Mouse (Mus musculus) heart, embryonic 15.5 days (tissue): ENCODE results near the gene Rpf1. TPM values are rescaled to one million over a fixed set of nuclear protein-coding genes. Genes with fewer than 3 reads are reported as not detected.

Experiments
- ATAC-seq: fragments of 200-750 bp; cut with Nextera tagmentation; replicated peaks from 2 replicates; pipeline ENCODE4 v1.8.0; 2017; ENCODE audit warnings: low read depth, moderate TSS enrichment; ENCODE audit not compliant: insufficient number of reproducible peaks, insufficient read depth, low FRiP score
- H3K27ac ChIP-seq: fragments of 300-500 bp; sonication (generic); 2 replicates; pipeline ENCODE4 v1.5.1; 2015; ENCODE audit warnings: mild to moderate bottlenecking, inconsistent platforms
- H3K27me3 ChIP-seq: fragments of 300-500 bp; sonication (generic); 2 replicates; pipeline ENCODE4 v1.6.1; 2015; ENCODE audit warnings: inconsistent platforms
- H3K36me3 ChIP-seq: fragments of 300-500 bp; sonication (generic); 2 replicates; pipeline ENCODE4 v1.6.1; 2015; ENCODE audit warnings: mild to moderate bottlenecking, inconsistent platforms
- H3K4me1 ChIP-seq: fragments of 300-500 bp; sonication (generic); replicated peaks from 2 replicates; pipeline ENCODE4 v1.6.1; 2015; ENCODE audit warnings: inconsistent platforms
- H3K4me2 ChIP-seq: fragments of 300-500 bp; sonication (generic); 2 replicates; pipeline ENCODE4 v1.6.1; 2015; ENCODE audit warnings: inconsistent platforms, mild to moderate bottlenecking, moderate library complexity
- H3K4me3 ChIP-seq: fragments of 300-500 bp; sonication (generic); 2 replicates; pipeline ENCODE4 v1.5.1; 2015; ENCODE audit warnings: mild to moderate bottlenecking, inconsistent platforms
- H3K9ac ChIP-seq: fragments of 300-500 bp; sonication (generic); 2 replicates; pipeline ENCODE4 v1.6.1; 2015; ENCODE audit warnings: mild to moderate bottlenecking, inconsistent platforms
- H3K9me3 ChIP-seq: fragments of 300-500 bp; sonication (generic); replicated peaks from 2 replicates; pipeline ENCODE4 v1.6.1; 2016; ENCODE audit warnings: inconsistent platforms
- WGBS: fragments of 180-500 bp; shearing (Covaris S2); methylation state at CpG from one replicate; pipeline ENCODE4 v1.1.7; 2015; ENCODE audit warnings: mixed read lengths; 5-methylcytosine and 5-hydroxymethylcytosine counted together
- polyA plus RNA-seq: library from polyadenylated mRNA; unstranded; fragments of >200 nt; fragmentation: Nextera tagmentation; extraction: Ambion mirVana; gene quantifications from 2 replicates; pipeline ENCODE4 v1.2.1, GENCODE M21; 2015

Rpf1 gene
- polyA plus RNA-seq, 1 experiment from 2014 or later = 35.5 TPM

GRCm38 (mm10) chr3:146554816-146555215 is 33.6 kb upstream of the Rpf1 start:
- Histone ChIP-seq H3K9ac (no peak overlapping the region), H3K4me2 (no peak overlapping the region), H3K27ac (no peak overlapping the region), H3K4me3 (no peak overlapping the region), H3K9me3 (no peaks in the 10 kb centered on the region), H3K36me3 (no peaks in the 10 kb centered on the region), H3K27me3 (no peaks in the 10 kb centered on the region), H3K4me1 (0 out of 2 replicates have a peak, but pooled peaks cover 3% of the 10 kb centered on the region)
- 81% methylated on average over 7 of the region's 7 CpGs for WGBS
- no peak for ATAC-seq

- Histone ChIP-seq H3K4me1 (no peaks in the 10 kb centered on the region), H3K9me3 (no peaks in the 10 kb centered on the region), H3K36me3 (no peaks in the 10 kb centered on the region), H3K27ac (no peak overlapping the region), H3K4me2 (no peak overlapping the region), H3K4me3 (no peak overlapping the region), H3K9ac (no peak overlapping the region), H3K27me3 (no peaks in the 10 kb centered on the region)
- 21% methylated on average over 1 of the region's 1 CpGs for WGBS
- ATAC-seq = no peak
These were observed 22.4 kb upstream of the Rpf1 start for GRCm38 (mm10) chr3:146543632-146544031.

GRCm38 (mm10) chr3:146540521-146541273 is 19.5 kb upstream of the Rpf1 start:
- H3K9ac ChIP-seq = no peak overlapping the region
- ATAC-seq = no peak
- H3K27me3 ChIP-seq = no peaks in the 10 kb centered on the region
- H3K36me3 ChIP-seq = no peaks in the 10 kb centered on the region
- no peaks in the 10 kb centered on the region for H3K9me3 ChIP-seq
- H3K4me3 ChIP-seq = no peak overlapping the region
- H3K4me2 ChIP-seq = no peak overlapping the region
- H3K27ac ChIP-seq = no peak overlapping the region
- H3K4me1 ChIP-seq = no peaks in the 10 kb centered on the region
- WGBS = 66% methylated on average over 4 of the region's 4 CpGs

GRCm38 (mm10) chr3:146534986-146535385 is 13.8 kb upstream of the Rpf1 start:
- no peak overlapping the region for H3K4me3 ChIP-seq
- H3K4me2 ChIP-seq = no peak overlapping the region
- no peak overlapping the region for H3K9ac ChIP-seq
- 65% methylated on average over 6 of the region's 6 CpGs for WGBS
- H3K9me3 ChIP-seq = no peaks in the 10 kb centered on the region
- ATAC-seq = no peak
- H3K27me3 ChIP-seq = no peaks in the 10 kb centered on the region
- H3K36me3 ChIP-seq = no peaks in the 10 kb centered on the region
- no peak overlapping the region for H3K27ac ChIP-seq
- H3K4me1 ChIP-seq = no peaks in the 10 kb centered on the region

DNA sequence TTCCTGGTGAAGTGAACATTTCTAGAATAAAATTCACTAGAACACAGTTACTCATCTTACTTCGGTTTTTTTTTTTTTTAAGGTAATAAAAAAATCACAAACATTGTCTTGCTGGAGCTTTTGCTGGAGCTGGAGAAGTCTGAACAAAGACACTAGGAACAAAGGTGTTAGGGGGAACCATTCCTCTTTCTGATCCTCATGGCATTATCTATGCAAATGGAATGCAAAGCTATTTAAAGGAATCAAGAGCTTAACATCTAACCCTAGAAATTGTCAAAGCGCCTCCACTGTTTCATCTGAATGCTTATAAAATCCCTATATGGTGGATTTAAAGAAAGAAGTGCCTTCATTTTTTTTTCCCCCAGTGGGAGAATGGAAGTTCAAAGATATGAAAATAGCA is 7.1 kb upstream of the Rpf1 start:
- Histone ChIP-seq H3K9ac (no peak overlapping the region), H3K9me3 (no peaks in the 10 kb centered on the region), H3K4me2 (no peak overlapping the region), H3K4me1 (no peaks in the 10 kb centered on the region), H3K27ac (no peak overlapping the region), H3K4me3 (no peak overlapping the region), H3K27me3 (no peaks in the 10 kb centered on the region), H3K36me3 (no peaks in the 10 kb centered on the region)
- 36% methylated on average over 2 of the region's 2 CpGs for WGBS
- ATAC-seq = no peak

DNA sequence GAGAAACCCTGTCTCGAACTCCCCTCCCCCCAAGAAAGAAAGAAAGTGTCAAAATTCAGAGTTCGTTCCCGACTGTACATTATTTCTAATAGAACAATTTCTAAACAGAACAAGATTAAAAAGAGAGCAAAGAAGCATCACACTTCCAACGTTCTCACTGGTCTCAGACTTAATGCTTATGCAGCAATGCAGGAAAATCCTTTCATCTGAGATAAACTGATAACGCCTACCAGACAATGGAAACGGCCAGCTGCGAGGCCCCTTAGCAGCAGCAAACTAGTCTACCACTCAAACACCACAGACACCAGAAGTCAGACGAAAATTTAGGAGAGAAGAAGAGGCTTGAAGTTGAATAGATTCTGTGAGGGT is 407 bp upstream of the Rpf1 start:
- peak; percentile 9; the same call in 1 of the 2 replicates for ATAC-seq
- H3K27ac ChIP-seq = peak overlapping the region; percentile 99
- H3K4me2 ChIP-seq = peak overlapping the region; percentile 86
- peaks cover 11% of the 10 kb centered on the region for H3K4me1 ChIP-seq
- WGBS = 6% methylated on average over 8 of the region's 8 CpGs
- H3K9ac ChIP-seq = peak overlapping the region; percentile 92
- H3K9me3 ChIP-seq = no peaks in the 10 kb centered on the region
- peak overlapping the region; percentile 92 for H3K4me3 ChIP-seq
- no peaks in the 10 kb centered on the region for H3K27me3 ChIP-seq
- H3K36me3 ChIP-seq = peaks cover 18% of the 10 kb centered on the region

- Histone ChIP-seq H3K36me3 (peaks cover 21% of the 10 kb centered on the region), H3K9ac (peak overlapping the region; percentile 92), H3K27me3 (no peaks in the 10 kb centered on the region), H3K4me1 (peaks cover 11% of the 10 kb centered on the region), H3K27ac (peak overlapping the region; percentile 99), H3K9me3 (no peaks in the 10 kb centered on the region), H3K4me3 (peak overlapping the region; percentile 92), H3K4me2 (peak overlapping the region; percentile 86)
- WGBS = 33% methylated on average over 5 of the region's 5 CpGs
- ATAC-seq = no peak
These were observed 917 bp downstream of the Rpf1 start for GRCm38 (mm10) chr3:146520226-146520797.

DNA sequence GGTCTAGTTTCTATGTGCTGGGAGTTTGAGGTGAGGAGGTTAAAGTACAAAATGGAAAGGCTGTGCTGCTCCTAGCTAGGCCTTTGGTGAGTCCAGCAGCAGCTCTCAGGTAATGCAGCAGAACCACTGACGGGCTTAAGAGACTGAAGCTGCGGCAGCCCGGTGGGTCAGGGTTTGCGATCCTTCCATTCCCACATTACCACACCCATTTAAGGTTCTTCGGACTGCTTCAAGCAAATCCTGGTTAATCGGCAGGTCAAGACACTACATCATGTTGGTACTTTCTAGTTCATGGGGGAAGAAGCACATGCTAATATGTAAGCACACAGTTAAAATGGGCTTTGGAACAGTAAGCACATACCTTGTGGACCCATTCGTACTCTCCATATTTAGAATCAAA is 14.5 kb downstream of the Rpf1 start:
- H3K9me3 ChIP-seq = no peaks in the 10 kb centered on the region
- no peak overlapping the region for H3K9ac ChIP-seq
- no peak overlapping the region for H3K4me3 ChIP-seq
- peaks cover 58% of the 10 kb centered on the region for H3K36me3 ChIP-seq
- H3K4me2 ChIP-seq = no peak overlapping the region
- H3K4me1 ChIP-seq = peaks cover 12% of the 10 kb centered on the region
- no peak overlapping the region for H3K27ac ChIP-seq
- no peaks in the 10 kb centered on the region for H3K27me3 ChIP-seq
- 95% methylated on average over 7 of the region's 7 CpGs for WGBS
- no peak for ATAC-seq

DNA sequence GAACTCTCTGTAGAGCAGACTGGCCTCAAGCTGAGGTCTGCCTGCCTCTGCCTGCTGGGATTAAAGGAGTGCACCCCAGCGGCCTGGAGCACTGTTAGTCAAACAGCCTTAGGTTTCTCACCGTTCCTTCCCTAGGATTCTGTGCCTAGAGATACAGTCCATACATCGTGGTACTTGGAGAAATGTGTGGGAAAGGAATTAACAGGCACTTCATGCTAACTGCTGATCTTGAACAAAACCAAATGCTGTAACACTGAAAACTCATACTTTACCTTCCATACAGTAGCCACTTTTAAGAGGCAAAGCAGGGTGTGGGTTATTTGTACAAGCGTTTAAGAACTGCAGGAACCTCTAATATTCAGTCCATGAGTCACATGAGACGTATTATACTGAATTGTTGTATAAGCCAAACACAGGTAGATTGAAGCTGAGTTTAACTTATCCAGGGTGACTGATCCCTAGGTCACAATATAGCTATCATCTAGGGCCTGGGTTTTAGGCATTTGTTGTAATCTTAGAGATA is 19.6 kb downstream of the Rpf1 start:
- Histone ChIP-seq H3K4me1 (peaks cover 22% of the 10 kb centered on the region), H3K36me3 (peaks cover 22% of the 10 kb centered on the region), H3K27ac (peak overlapping the region; percentile 10), H3K9me3 (no peaks in the 10 kb centered on the region), H3K9ac (peak overlapping the region; percentile 94), H3K4me2 (peak overlapping the region; percentile 70), H3K27me3 (no peaks in the 10 kb centered on the region), H3K4me3 (peak overlapping the region; percentile 89)
- ATAC-seq = no peak
- WGBS = 41% methylated on average over 5 of the region's 5 CpGs

- Histone ChIP-seq H3K36me3 (peaks cover 16% of the 10 kb centered on the region), H3K9ac (peak overlapping the region; percentile 94), H3K9me3 (no peaks in the 10 kb centered on the region), H3K27me3 (no peaks in the 10 kb centered on the region), H3K4me2 (peak overlapping the region; percentile 70), H3K4me1 (peaks cover 22% of the 10 kb centered on the region), H3K27ac (peak overlapping the region; percentile 97), H3K4me3 (peak overlapping the region; percentile 89)
- 4% methylated on average over 5 of the region's 5 CpGs for WGBS
- no peak for ATAC-seq
These were observed 20.4 kb downstream of the Rpf1 start for GRCm38 (mm10) chr3:146500810-146501201.

DNA sequence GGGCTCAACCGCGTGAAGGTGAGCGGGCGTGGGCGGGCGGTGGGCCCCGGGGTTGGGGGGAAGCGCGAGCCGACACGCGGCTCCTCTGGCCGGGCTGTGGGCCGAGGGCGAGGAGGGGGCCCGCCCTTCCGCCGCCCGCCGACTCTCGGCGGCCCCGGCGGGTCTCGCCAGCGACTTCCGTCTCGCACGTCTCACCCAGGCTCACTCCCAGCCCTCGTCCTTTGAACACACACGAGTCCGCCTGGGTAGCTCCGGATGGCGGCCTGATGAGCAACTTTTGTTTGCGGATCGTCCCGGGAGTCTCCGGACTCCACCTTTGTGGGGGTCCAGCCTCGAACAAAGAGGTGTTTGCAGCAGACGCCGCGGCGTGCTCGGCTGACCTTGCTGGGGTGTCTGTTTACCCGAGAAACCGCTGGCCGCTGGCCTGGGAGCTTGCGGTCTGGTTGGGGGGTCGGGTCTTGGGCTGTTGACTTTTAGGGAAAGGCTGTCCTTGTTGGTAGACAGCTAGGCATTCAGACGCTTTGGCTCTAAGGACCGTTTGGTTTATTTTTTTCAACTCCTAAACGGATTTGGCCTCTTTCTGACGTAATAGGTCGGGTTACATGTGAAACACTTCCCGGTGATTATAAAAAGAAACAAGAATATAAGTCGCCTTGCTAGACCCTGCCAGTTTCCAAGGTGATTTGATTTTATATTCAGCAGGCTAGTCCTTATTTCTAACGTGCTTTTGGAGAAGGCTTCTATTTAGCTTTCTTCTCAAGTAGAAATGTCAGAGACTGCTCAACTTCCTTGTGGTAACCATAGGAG is 21.0 kb downstream of the Rpf1 start:
- ATAC-seq = peak; percentile 74
- Histone ChIP-seq H3K27ac (peak overlapping the region; percentile 97), H3K27me3 (no peaks in the 10 kb centered on the region), H3K9me3 (no peaks in the 10 kb centered on the region), H3K4me3 (peak overlapping the region; percentile 89), H3K4me1 (peaks cover 22% of the 10 kb centered on the region), H3K4me2 (peak overlapping the region; percentile 70), H3K9ac (peak overlapping the region; percentile 94), H3K36me3 (peaks cover 10% of the 10 kb centered on the region; the same call in 1 of the 2 replicates)
- 0% methylated on average over 49 of the region's 57 CpGs for WGBS
